Mouse (Mus musculus): Measurements from ENCODE around the gene Sdk1. TPM values are rescaled to one million over a fixed set of nuclear protein-coding genes. Genes with fewer than 3 reads are reported as not detected.

Sdk1 gene
- total RNA-seq, 2 experiments from 2014 or later = not detected

Other genes starting within 250 kb of the Sdk1 start
- 1.7 and 1.8 TPM in 2 replicates for gene Card11, start 240.9 kb upstream of the Sdk1 start, total RNA-seq (2015; ENCODE audit: low replicate concordance)
- 1.3 and 2.3 TPM in 2 replicates for gene Card11, start 240.9 kb upstream of the Sdk1 start, total RNA-seq (2017; ENCODE audit: low replicate concordance)